Mouse (Mus musculus): ENCODE data around the gene Steap3. TPM values are rescaled to one million over a fixed set of nuclear protein-coding genes. Genes with fewer than 3 reads are reported as not detected.

Gene Steap3
- polyA plus RNA-seq, 1 experiment from 2014 or later: 4.0 TPM

- H3K4me3 ChIP-seq: no peak overlapping the region
- no peak overlapping the region for H3K9ac ChIP-seq (replicated peaks)
- 82% methylated on average over 4 of the region's 4 CpGs for WGBS
- no peaks in the 10 kb centered on the region for H3K27me3 ChIP-seq
- H3K9me3 ChIP-seq: no peaks in the 10 kb centered on the region
- H3K27ac ChIP-seq (replicated peaks): no peak overlapping the region
- no peaks in the 10 kb centered on the region for H3K36me3 ChIP-seq
- no peak overlapping the region for H3K4me2 ChIP-seq (replicated peaks)
- H3K4me1 ChIP-seq: 0 out of 2 replicates have a peak, but pooled peaks cover 5% of the 10 kb centered on the region
- ATAC-seq (ENCODE audit: low FRiP score, low read depth): no peak
Measured at GRCm38 (mm10) chr1:120223613-120224012, 48.9 kb downstream of the Steap3 start.

- Histone ChIP-seq H3K27me3 (no peaks in the 10 kb centered on the region), H3K4me2 (replicated peaks) (no peak overlapping the region), H3K27ac (replicated peaks) (no peak overlapping the region), H3K9ac (replicated peaks) (no peak overlapping the region), H3K9me3 (no peaks in the 10 kb centered on the region), H3K4me3 (no peak overlapping the region), H3K36me3 (no peaks in the 10 kb centered on the region), H3K4me1 (0 out of 2 replicates have a peak, but pooled peaks cover 3% of the 10 kb centered on the region)
- no peak for ATAC-seq (ENCODE audit: low FRiP score, low read depth)
- WGBS: 49% methylated on average over 2 of the region's 2 CpGs
Measured at GRCm38 (mm10) chr1:120221285-120221684, 51.2 kb downstream of the Steap3 start.

GRCm38 (mm10) chr1:120220841-120221240, 51.7 kb downstream of the Steap3 start:
- no peak overlapping the region for H3K4me2 ChIP-seq (replicated peaks)
- 0 out of 2 replicates have a peak, but pooled peaks cover 3% of the 10 kb centered on the region for H3K4me1 ChIP-seq
- no peaks in the 10 kb centered on the region for H3K36me3 ChIP-seq
- no peak for ATAC-seq (ENCODE audit: low FRiP score, low read depth)
- H3K27ac ChIP-seq (replicated peaks): no peak overlapping the region
- no peak overlapping the region for H3K9ac ChIP-seq (replicated peaks)
- H3K27me3 ChIP-seq: no peaks in the 10 kb centered on the region
- 58% methylated on average over 6 of the region's 6 CpGs for WGBS
- no peaks in the 10 kb centered on the region for H3K9me3 ChIP-seq
- H3K4me3 ChIP-seq: no peak overlapping the region

- H3K36me3 ChIP-seq: no peaks in the 10 kb centered on the region
- WGBS: 75% methylated on average over 11 of the region's 11 CpGs
- no peak for ATAC-seq (ENCODE audit: low FRiP score, low read depth)
- H3K4me3 ChIP-seq: no peak overlapping the region
- no peaks in the 10 kb centered on the region for H3K27me3 ChIP-seq
- no peaks in the 10 kb centered on the region for H3K4me1 ChIP-seq
- H3K9me3 ChIP-seq: no peaks in the 10 kb centered on the region
- H3K27ac ChIP-seq (replicated peaks): no peak overlapping the region
- no peak overlapping the region for H3K4me2 ChIP-seq (replicated peaks)
- H3K9ac ChIP-seq (replicated peaks): no peak overlapping the region
Measured at GRCm38 (mm10) chr1:120208502-120209230, 63.8 kb downstream of the Steap3 start.

GRCm38 (mm10) chr1:120207568-120207967, 64.9 kb downstream of the Steap3 start:
- no peaks in the 10 kb centered on the region for H3K27me3 ChIP-seq
- no peaks in the 10 kb centered on the region for H3K36me3 ChIP-seq
- H3K9me3 ChIP-seq: no peaks in the 10 kb centered on the region
- WGBS: 69% methylated on average over 6 of the region's 6 CpGs
- H3K4me1 ChIP-seq: no peaks in the 10 kb centered on the region
- H3K27ac ChIP-seq (replicated peaks): no peak overlapping the region
- ATAC-seq (ENCODE audit: low FRiP score, low read depth): no peak
- no peak overlapping the region for H3K9ac ChIP-seq (replicated peaks)
- H3K4me3 ChIP-seq: no peak overlapping the region
- H3K4me2 ChIP-seq (replicated peaks): no peak overlapping the region

- no peak overlapping the region for H3K9ac ChIP-seq (replicated peaks)
- H3K4me2 ChIP-seq (replicated peaks): no peak overlapping the region
- H3K27me3 ChIP-seq: no peaks in the 10 kb centered on the region
- H3K36me3 ChIP-seq: no peaks in the 10 kb centered on the region
- no peak overlapping the region for H3K27ac ChIP-seq (replicated peaks)
- no peak for ATAC-seq (ENCODE audit: low FRiP score, low read depth)
- no peaks in the 10 kb centered on the region for H3K9me3 ChIP-seq
- 28% methylated on average over 1 of the region's 1 CpGs for WGBS
- no peaks in the 10 kb centered on the region for H3K4me1 ChIP-seq
- no peak overlapping the region for H3K4me3 ChIP-seq
Measured at GRCm38 (mm10) chr1:120204834-120205233, 67.7 kb downstream of the Steap3 start.

- WGBS: 86% methylated on average over 5 of the region's 5 CpGs
- Histone ChIP-seq H3K9me3 (no peaks in the 10 kb centered on the region), H3K36me3 (no peaks in the 10 kb centered on the region), H3K27me3 (no peaks in the 10 kb centered on the region), H3K4me2 (replicated peaks) (no peak overlapping the region), H3K4me3 (no peak overlapping the region), H3K4me1 (no peaks in the 10 kb centered on the region), H3K27ac (replicated peaks) (no peak overlapping the region), H3K9ac (replicated peaks) (no peak overlapping the region)
- ATAC-seq (ENCODE audit: low FRiP score, low read depth): no peak
Measured at GRCm38 (mm10) chr1:120203836-120204235, 68.7 kb downstream of the Steap3 start.

- H3K36me3 ChIP-seq: no peaks in the 10 kb centered on the region
- WGBS: 56% methylated on average over 3 of the region's 3 CpGs
- no peak overlapping the region for H3K4me3 ChIP-seq
- H3K4me1 ChIP-seq: no peaks in the 10 kb centered on the region
- no peak for ATAC-seq (ENCODE audit: low FRiP score, low read depth)
- no peaks in the 10 kb centered on the region for H3K27me3 ChIP-seq
- H3K9ac ChIP-seq (replicated peaks): no peak overlapping the region
- H3K27ac ChIP-seq (replicated peaks): no peak overlapping the region
- H3K4me2 ChIP-seq (replicated peaks): no peak overlapping the region
- no peaks in the 10 kb centered on the region for H3K9me3 ChIP-seq
Measured at GRCm38 (mm10) chr1:120202542-120202941, 70.0 kb downstream of the Steap3 start.

- Histone ChIP-seq H3K27me3 (peaks cover 8% of the 10 kb centered on the region; the same call in 1 of the 2 replicates), H3K27ac (replicated peaks) (no peak overlapping the region), H3K36me3 (no peaks in the 10 kb centered on the region), H3K9ac (replicated peaks) (no peak overlapping the region), H3K9me3 (no peaks in the 10 kb centered on the region), H3K4me2 (replicated peaks) (no peak overlapping the region), H3K4me3 (no peak overlapping the region), H3K4me1 (peaks cover 3% of the 10 kb centered on the region; the same call in 1 of the 2 replicates)
- WGBS: 87% methylated on average over 4 of the region's 4 CpGs
- ATAC-seq (ENCODE audit: low FRiP score, low read depth): no peak
Measured at GRCm38 (mm10) chr1:120198942-120199341, 73.6 kb downstream of the Steap3 start.

GRCm38 (mm10) chr1:120198151-120198550, 74.4 kb downstream of the Steap3 start:
- WGBS: 44% methylated on average over 3 of the region's 3 CpGs
- Histone ChIP-seq H3K4me2 (replicated peaks) (no peak overlapping the region), H3K27me3 (peaks cover 8% of the 10 kb centered on the region; the same call in 1 of the 2 replicates), H3K4me1 (peaks cover 3% of the 10 kb centered on the region; the same call in 1 of the 2 replicates), H3K9me3 (no peaks in the 10 kb centered on the region), H3K9ac (replicated peaks) (no peak overlapping the region), H3K4me3 (no peak overlapping the region), H3K27ac (replicated peaks) (no peak overlapping the region), H3K36me3 (no peaks in the 10 kb centered on the region)
- ATAC-seq (ENCODE audit: low FRiP score, low read depth): no peak

- Histone ChIP-seq H3K4me2 (replicated peaks) (no peak overlapping the region), H3K4me3 (no peak overlapping the region), H3K27ac (replicated peaks) (no peak overlapping the region), H3K9me3 (no peaks in the 10 kb centered on the region), H3K27me3 (peaks cover 8% of the 10 kb centered on the region), H3K4me1 (peaks cover 3% of the 10 kb centered on the region; the same call in 1 of the 2 replicates), H3K9ac (replicated peaks) (no peak overlapping the region), H3K36me3 (no peaks in the 10 kb centered on the region)
- ATAC-seq (ENCODE audit: low FRiP score, low read depth): peak; percentile 67; the same call in 1 of the 2 replicates
- WGBS: 25% methylated on average over 5 of the region's 5 CpGs
Measured at GRCm38 (mm10) chr1:120197189-120197588, 75.3 kb downstream of the Steap3 start.

GRCm38 (mm10) chr1:120196724-120197123, 75.8 kb downstream of the Steap3 start:
- Histone ChIP-seq H3K36me3 (no peaks in the 10 kb centered on the region), H3K27ac (replicated peaks) (no peak overlapping the region), H3K9me3 (no peaks in the 10 kb centered on the region), H3K4me3 (no peak overlapping the region), H3K27me3 (peaks cover 8% of the 10 kb centered on the region), H3K4me1 (peaks cover 3% of the 10 kb centered on the region; the same call in 1 of the 2 replicates), H3K9ac (replicated peaks) (no peak overlapping the region), H3K4me2 (replicated peaks) (no peak overlapping the region)
- WGBS: 80% methylated on average over 2 of the region's 2 CpGs
- no peak for ATAC-seq (ENCODE audit: low FRiP score, low read depth)

Measured in midbrain, embryonic 12.5 days (tissue).